Mouse (Mus musculus) fibroblast of lung, adult 2 months (primary cell): ENCODE measurements around the gene Mvb12b.
"Not testable (repeated sequence)": the region's sequence is repeated elsewhere in the genome, so short reads cannot be mapped to it uniquely, and the experiment has no call there.

Experiments
- DNase-seq: peaks from one replicate; pipeline ENCODE4 v3.0.0-alpha.2; 2011; ENCODE audit warnings: low read depth

Mvb12b gene

GRCm38 (mm10) chr2:33887328-33888099 is at the start of gene Mvb12b:
TSS of gene Mvb12b (minus strand) at chr2:33887946.
- DNase-seq = no peak

DNA sequence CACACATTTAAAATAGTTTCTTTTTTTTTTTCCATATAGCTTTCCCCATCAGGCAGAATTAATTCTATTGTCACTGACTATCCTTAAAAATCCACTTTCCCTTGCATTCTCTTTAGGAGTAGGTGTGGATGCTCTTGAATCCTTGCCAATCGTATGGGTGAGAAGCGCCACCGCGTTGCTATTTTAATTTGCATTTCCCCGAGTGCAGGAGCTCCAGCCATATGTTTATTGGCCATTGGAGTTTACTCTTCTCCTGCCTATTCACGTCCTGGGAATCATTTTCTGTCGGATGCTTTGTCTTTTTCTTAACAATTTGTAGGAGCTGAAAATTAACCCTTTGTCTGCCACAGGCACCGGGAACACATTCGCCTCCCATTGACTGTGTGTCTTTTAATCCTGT is 48.0 kb upstream of the Mvb12b start:
- DNase-seq = no peak

DNA sequence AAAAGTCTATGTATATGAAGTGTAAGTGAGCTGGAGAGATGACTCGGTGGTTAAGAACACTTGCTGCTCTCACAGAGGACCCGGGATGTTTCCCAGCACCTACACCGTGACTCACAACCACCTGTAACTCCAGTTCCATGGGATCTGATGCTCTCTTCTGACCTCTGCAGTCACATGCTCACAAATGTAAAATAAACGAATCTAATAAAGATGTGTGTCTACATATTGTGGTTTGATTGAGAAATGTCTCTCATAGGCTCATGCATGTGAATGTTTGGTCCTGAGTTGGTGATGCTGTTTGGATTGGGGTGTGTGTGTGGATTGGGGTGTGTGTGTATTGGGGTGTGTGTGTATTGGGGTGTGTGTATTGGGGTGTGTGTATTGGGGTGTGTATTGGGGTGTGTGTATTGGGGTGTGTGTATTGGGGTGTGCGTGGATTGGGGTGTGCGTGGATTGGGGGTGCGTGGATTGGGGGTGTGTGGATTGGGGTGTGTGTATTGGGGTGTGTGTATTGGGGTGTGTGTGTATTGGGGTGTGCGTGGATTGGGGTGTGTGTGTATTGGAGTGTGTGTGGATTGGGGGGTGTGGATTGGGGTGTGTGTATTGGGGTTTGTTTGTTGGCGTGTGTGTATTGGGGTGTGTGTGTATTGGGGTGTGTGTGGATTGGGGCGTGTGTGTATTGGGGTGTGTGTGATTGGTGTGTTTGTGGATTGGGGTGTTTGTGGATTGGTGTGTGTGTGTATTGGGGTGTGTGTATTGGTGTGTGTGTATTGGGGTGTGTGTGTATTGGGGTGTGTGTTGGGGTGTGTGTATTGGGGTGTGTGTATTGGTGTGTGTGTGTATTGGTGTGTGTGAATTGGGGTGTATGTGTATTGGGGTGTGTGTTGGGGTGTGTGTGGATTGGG is 46.1 kb upstream of the Mvb12b start:
- no peak for DNase-seq

DNA sequence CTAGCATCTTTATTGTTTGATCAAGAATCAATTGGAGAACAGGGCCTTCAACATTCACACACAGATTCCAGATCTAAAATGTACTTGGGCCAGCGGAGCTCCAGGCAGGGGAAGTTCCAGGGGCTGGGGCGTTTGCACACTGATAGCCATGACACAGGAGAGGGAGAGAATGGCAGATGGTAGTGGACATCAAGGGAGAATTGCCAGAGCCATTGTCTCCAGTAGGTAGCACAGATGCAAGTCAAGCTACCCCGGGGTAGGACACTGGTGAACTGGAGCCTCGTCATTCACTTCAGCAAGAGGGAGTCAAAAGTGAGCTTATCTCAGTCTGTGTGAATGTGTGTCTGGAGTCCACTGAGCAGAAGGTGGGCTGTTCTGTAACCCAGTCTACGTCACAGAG is 43.4 kb upstream of the Mvb12b start:
- DNase-seq = no peak

- DNase-seq = no peak
Observed at GRCm38 (mm10) chr2:33925288-33925687, 37.5 kb upstream of the Mvb12b start.

DNA sequence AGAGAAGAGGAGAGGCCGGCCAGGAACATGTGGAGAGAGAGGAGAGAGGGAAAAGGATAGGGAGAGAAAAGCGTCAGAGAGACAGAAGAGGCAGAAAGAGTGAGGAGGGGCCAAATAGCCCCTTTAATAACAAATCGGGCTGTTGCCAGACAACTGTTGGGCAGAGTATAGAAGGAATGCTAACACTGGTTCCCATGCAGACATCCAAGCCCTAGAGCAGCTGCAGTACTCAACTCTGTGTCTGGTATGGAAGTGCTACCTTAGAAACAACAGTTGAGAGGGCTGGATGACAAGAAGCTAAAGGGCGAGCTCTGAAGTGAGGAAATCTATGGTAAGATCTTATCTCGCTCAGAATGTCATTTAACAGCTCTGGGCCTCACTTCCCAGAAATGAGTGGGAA is 35.7 kb upstream of the Mvb12b start:
- DNase-seq = no peak

DNA sequence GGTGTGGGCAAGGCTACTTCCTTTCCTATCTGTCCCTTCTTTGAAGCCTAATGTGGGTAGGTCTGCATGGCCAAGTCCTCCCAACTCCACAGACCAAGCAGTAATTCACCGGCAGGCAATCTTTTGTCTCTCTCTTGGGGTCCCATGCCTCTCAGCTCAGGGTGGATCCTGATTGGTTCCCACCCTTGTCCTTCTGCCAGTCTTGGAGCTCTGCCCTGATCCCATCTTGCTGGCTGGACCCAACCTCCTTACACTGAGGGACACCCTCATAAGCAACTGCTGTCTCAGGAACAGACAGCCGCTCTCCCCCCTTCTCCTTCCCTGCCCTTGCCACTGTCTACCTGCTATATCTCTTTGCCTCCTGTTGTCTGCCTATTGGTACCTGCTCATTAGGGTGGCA is 34.7 kb upstream of the Mvb12b start:
- no peak for DNase-seq

DNA sequence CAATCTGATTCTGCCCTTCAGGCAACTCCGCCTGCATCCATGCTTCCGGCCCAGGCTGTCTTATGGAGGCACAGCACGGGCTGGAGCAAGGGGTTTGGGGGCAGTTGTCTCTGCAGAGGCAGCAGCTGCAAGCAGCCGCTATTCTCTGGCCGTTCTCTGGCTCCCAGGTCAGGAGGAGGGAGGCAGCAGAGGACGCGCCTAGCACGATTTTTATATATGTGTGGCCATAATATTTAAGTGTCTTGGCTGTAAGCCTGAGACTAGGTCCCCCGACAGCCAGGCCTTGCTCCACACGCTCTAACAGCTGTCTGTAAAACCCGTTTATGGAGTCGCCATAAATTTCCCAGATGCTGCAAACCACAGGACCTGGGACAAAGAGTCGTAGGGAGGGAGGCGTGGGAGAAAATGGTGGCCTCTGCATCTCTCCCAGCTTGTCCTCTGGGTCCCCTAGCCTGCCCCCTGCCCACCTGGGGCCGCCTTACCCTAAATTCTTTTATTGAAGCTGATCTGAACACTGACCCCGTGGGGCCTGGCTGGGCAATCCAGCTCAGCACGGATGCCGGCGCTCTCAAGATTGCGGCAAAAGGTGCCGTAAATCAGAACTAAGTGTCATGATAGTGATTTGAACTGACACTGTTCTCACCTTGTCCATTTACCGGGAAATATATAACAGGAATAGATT is 32.3 kb upstream of the Mvb12b start:
- no peak for DNase-seq

DNA sequence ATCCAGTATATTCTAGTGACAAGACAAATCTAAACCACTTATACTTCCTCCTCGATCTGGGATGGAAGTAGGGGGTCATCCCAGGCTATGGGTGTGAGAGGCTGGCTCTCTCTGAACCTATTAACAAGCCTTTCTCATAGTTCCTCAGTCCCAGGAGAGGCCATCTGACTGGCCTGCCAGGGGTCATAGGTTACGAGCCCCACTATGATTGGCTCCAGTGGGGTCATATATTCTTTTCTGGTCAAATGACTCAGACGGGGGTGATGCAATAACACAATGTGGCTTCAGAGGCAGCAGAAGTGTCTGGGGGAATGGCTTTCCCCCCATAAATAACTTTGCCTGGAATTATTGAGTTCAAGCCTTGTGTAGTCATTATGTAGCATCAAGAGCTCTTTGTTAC is 31.1 kb upstream of the Mvb12b start:
- peak; percentile 35 for DNase-seq

- no peak for DNase-seq
Observed at GRCm38 (mm10) chr2:33918318-33918717, 30.6 kb upstream of the Mvb12b start.

- DNase-seq = peak; percentile 30
Observed at GRCm38 (mm10) chr2:33916603-33917002, 28.9 kb upstream of the Mvb12b start.

GRCm38 (mm10) chr2:33914998-33915397 is 27.3 kb upstream of the Mvb12b start:
- no peak for DNase-seq

GRCm38 (mm10) chr2:33914334-33914733 is 26.6 kb upstream of the Mvb12b start:
- DNase-seq = no peak

- DNase-seq = not testable (repeated sequence)
Observed at GRCm38 (mm10) chr2:33913598-33913997, 25.9 kb upstream of the Mvb12b start.

DNA sequence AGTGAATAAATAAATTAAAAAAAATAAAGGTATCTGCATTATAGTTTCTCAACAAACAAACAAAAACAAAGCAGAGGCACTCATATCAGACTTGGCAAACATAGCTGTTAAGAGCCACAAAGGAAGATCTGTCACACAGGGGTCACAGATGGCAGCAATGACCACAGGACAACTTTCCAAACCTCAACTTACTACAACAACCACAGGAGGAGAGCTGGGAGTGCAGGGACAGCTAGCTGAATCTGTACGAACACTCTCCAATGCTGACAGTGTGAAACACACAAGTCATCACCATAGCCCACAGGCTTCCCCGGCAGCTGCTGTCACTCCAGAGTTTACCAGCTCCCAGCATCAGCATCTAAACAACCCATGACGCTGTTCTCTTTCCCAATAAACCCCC is 25.0 kb upstream of the Mvb12b start:
- DNase-seq = no peak

DNA sequence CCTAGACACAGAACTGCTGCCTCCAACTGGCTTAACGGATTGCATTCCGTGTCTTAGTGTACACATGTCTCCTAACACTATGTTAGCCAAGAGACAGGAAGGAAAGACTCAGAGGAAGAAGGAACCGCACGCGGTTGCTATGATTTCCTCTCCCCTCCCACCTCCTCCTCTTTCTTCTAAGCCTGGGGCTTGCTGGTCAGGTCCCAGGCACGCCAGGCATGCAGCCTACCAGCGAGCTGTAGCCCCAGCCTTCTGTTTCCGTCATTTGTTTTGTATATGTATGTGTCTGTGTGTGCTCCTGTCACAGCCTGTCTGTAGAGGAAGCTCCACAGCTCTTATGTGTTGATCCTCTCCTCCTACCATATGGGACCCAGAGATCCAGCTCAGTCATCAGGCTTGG is 20.6 kb upstream of the Mvb12b start:
- DNase-seq = no peak

DNA sequence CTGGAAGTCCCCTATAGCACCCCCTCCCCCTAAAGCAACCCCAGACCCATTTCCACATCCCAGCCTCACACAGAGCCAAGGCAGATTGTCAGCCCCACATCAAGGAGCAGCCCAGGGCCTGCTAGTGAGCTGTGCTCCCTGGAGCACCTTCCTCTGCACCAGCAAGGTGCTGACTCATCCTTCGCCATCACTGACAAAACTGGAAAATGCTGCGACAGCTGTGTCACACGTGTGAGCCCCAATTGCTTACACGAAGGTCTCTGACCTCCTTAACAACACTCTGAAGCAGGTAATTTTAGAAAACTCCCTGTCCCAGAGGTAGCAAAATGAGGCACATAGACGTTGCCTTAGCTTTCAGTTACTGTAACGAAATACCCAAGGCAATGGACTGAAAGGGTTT is 19.4 kb upstream of the Mvb12b start:
- no peak for DNase-seq

DNA sequence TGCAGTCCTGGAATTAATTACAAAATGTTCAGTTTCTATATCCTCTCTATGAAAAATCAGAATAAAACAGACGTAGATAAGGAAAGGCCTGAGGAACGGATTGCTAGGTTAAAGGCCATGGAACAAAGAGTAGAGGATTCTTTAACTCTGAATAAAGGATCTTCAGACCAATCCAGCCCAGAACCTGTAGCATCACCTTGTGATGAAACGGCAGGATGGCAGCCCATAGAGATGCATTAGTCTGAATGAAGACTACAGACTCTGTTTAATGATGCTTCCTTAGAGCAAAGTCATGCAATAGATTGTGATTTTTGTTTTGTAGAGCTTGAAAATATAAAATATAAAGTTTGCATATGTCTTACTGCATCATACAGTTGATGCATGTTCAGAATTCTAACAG is 8.1 kb upstream of the Mvb12b start:
- no peak for DNase-seq

GRCm38 (mm10) chr2:33893151-33893550 is 5.4 kb upstream of the Mvb12b start:
- no peak for DNase-seq

GRCm38 (mm10) chr2:33892354-33892753 is 4.6 kb upstream of the Mvb12b start:
- DNase-seq = no peak

DNA sequence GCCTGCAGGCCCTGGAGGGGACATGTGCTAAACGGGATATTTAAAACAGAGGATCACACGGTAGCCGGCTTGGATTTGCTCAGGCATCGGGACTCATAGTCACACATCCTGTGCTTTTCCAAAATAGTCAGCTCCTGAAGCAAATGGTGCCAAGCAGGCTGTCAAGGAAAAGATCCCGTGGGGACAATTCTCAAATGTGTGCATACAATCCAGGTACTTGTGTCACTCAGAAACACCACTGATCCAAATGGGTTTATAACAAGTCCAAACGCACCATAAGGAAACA is 297 bp upstream of the Mvb12b start:
- no peak for DNase-seq

DNA sequence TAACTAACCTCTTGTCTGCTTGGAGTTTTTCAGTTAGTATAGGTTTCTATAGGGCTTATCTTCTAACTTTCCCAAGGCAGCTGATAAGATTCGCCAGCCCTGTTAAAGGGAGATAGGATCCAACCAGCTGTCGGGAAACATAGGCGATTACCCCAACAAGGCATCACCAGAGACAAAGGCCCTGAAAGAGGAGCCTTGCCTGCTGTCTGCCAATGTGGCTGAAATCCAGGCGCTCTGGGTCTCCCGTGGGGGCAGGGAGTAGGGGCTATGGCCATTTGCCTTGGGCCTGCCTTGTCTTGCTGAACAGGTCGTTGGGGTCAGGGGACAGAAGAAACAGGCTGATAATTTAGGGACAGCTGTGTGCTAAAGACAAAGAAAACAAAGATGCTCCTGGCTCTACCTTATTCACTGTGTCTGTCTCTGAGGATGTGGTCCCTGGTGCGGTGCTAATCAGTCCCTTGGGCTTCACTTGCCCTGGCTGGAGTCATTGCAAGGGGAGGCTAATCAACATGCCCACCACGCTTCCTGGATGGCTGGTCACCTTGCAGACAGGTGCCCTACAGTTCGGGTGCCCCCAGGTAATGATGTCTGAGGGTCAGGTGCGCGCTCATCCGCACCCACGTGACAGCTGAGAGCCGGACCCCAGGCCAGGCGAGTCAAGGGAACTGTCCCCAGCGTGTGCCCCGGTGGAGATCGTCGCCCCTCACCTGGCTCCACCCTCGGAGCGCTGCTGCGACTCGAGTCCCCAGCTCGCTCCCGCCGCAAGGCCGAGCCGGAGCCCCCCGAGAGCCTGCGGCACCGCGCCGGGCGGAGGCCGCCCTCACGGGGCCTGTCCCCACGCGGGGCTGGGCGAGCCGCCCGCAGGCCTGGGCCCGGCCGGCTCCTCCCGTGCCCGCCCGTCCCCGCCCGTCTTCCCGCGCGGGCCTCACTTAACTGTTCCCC is 1.1 kb downstream of the Mvb12b start:
- no peak for DNase-seq
